Mouse (Mus musculus) CD4-positive, CD25-positive, alpha-beta regulatory T cell, adult 4 months (primary cell): ENCODE results near the gene Erc2. TPM values are rescaled to one million over a fixed set of nuclear protein-coding genes. Genes with fewer than 3 reads are reported as not detected.
"Not testable (repeated sequence)": the region's sequence is repeated elsewhere in the genome, so short reads cannot be mapped to it uniquely, and the experiment has no call there.

Experiments
- ATAC-seq: one replicate; pipeline ENCODE4 v1.8.0; 2017
- polyA plus RNA-seq, 2 experiments: library from polyadenylated mRNA; unstranded; fragments of 100-300 nt; shearing (Covaris generic); gene quantifications; one replicate each; pipeline ENCODE4 v1.2.1; 2017

The Erc2 gene
- polyA plus RNA-seq, 2 experiments from 2014 or later = 0.38 TPM; not detected in 1

GRCm38 (mm10) chr14:27837601-27838105 lies 215.4 kb downstream of the Erc2 start:
- ATAC-seq = no peak

GRCm38 (mm10) chr14:27840120-27840519 lies 217.9 kb downstream of the Erc2 start:
- no peak for ATAC-seq

- no peak for ATAC-seq
Measured at GRCm38 (mm10) chr14:27846875-27847274, 224.6 kb downstream of the Erc2 start.

GRCm38 (mm10) chr14:27847291-27847690 lies 225.1 kb downstream of the Erc2 start:
- no peak for ATAC-seq

- no peak for ATAC-seq
Measured at GRCm38 (mm10) chr14:27851231-27851630, 229.0 kb downstream of the Erc2 start.

- no peak for ATAC-seq
Measured at GRCm38 (mm10) chr14:27852606-27853005, 230.4 kb downstream of the Erc2 start.

- no peak for ATAC-seq
Measured at GRCm38 (mm10) chr14:27860371-27861046, 238.3 kb downstream of the Erc2 start.

- ATAC-seq = no peak
Measured at GRCm38 (mm10) chr14:27862299-27862698, 240.1 kb downstream of the Erc2 start.

GRCm38 (mm10) chr14:27867386-27867785 lies 245.2 kb downstream of the Erc2 start:
- ATAC-seq = no peak

GRCm38 (mm10) chr14:27873619-27874018 lies 251.4 kb downstream of the Erc2 start:
- ATAC-seq = no peak

- ATAC-seq = no peak
Measured at GRCm38 (mm10) chr14:27875991-27876411, 253.8 kb downstream of the Erc2 start.

GRCm38 (mm10) chr14:27881972-27882371 lies 259.7 kb downstream of the Erc2 start:
- no peak for ATAC-seq

- not testable (repeated sequence) for ATAC-seq
Measured at GRCm38 (mm10) chr14:27886337-27886736, 264.1 kb downstream of the Erc2 start.

- no peak for ATAC-seq
Measured at GRCm38 (mm10) chr14:27887488-27887887, 265.3 kb downstream of the Erc2 start.

GRCm38 (mm10) chr14:27889650-27890049 lies 267.4 kb downstream of the Erc2 start:
- ATAC-seq = no peak

- no peak for ATAC-seq
Measured at GRCm38 (mm10) chr14:27892416-27892815, 270.2 kb downstream of the Erc2 start.

GRCm38 (mm10) chr14:27901772-27902171 lies 279.5 kb downstream of the Erc2 start:
- ATAC-seq = no peak

- no peak for ATAC-seq
Measured at GRCm38 (mm10) chr14:27921656-27922373, 299.6 kb downstream of the Erc2 start.

GRCm38 (mm10) chr14:27927369-27927768 lies 305.1 kb downstream of the Erc2 start:
- ATAC-seq = no peak

GRCm38 (mm10) chr14:27933533-27933932 lies 311.3 kb downstream of the Erc2 start:
- ATAC-seq = no peak

- no peak for ATAC-seq
Measured at GRCm38 (mm10) chr14:27935714-27936113, 313.5 kb downstream of the Erc2 start.

GRCm38 (mm10) chr14:27937922-27938321 lies 315.7 kb downstream of the Erc2 start:
- no peak for ATAC-seq

- no peak for ATAC-seq
Measured at GRCm38 (mm10) chr14:27945276-27945675, 323.0 kb downstream of the Erc2 start.

- ATAC-seq = no peak
Measured at GRCm38 (mm10) chr14:27946211-27946610, 324.0 kb downstream of the Erc2 start.
